Mouse (Mus musculus) mouse embryonic stem cell (cell line): Measurements from ENCODE around the gene Pde7b.

ENCODE experiments used
- in situ Hi-C, 2 experiments: fragments of 300-500 bp; cut with MboI; formaldehyde crosslinking; loops; 1 replicate in 1 of 2; 3 replicates in 1 of 2; pipeline ENCODE4 v1.14.3; 2019 to 2020; ENCODE audit warnings: low sequenced_read_pairs in 2 of 2, low pct_unique_long_range_greater_than_20kb in 1 of 2, mixed read lengths in 1 of 2; ENCODE audit not compliant: unreplicated experiment in 1 of 2

Gene Pde7b

GRCm38 (mm10) chr10:20485816-20486215, 239.1 kb downstream of the Pde7b start:
- in situ Hi-C loops, result no loop called here

- in situ Hi-C loops, result no loop called here
Measured at GRCm38 (mm10) chr10:20479481-20479880, 245.4 kb downstream of the Pde7b start.

- in situ Hi-C loops, result no loop called here
Measured at GRCm38 (mm10) chr10:20478456-20478855, 246.4 kb downstream of the Pde7b start.

- in situ Hi-C loops, result no loop called here
Measured at GRCm38 (mm10) chr10:20474831-20475230, 250.0 kb downstream of the Pde7b start.

- in situ Hi-C loops, result no loop called here
Measured at GRCm38 (mm10) chr10:20474036-20474435, 250.8 kb downstream of the Pde7b start.

GRCm38 (mm10) chr10:20473505-20473904, 251.4 kb downstream of the Pde7b start:
- in situ Hi-C loops, result no loop called here

GRCm38 (mm10) chr10:20472007-20472406, 252.9 kb downstream of the Pde7b start:
- in situ Hi-C loops, result no loop called here

GRCm38 (mm10) chr10:20464631-20465030, 260.2 kb downstream of the Pde7b start:
- in situ Hi-C loops, result no loop called here

- in situ Hi-C loops, result no loop called here
Measured at GRCm38 (mm10) chr10:20463941-20464340, 260.9 kb downstream of the Pde7b start.

- in situ Hi-C loops, result no loop called here
Measured at GRCm38 (mm10) chr10:20462596-20462995, 262.3 kb downstream of the Pde7b start.

GRCm38 (mm10) chr10:20459657-20460350, 265.1 kb downstream of the Pde7b start:
- in situ Hi-C loops, result no loop called here

GRCm38 (mm10) chr10:20459160-20459559, 265.7 kb downstream of the Pde7b start:
- in situ Hi-C loops, result no loop called here

- in situ Hi-C loops, result no loop called here
Measured at GRCm38 (mm10) chr10:20454387-20455065, 270.4 kb downstream of the Pde7b start.

GRCm38 (mm10) chr10:20437428-20437827, 287.4 kb downstream of the Pde7b start:
- in situ Hi-C loops, result no loop called here

- in situ Hi-C loops, result no loop called here
Measured at GRCm38 (mm10) chr10:20437021-20437420, 287.9 kb downstream of the Pde7b start.

GRCm38 (mm10) chr10:20435913-20436312, 289.0 kb downstream of the Pde7b start:
- in situ Hi-C loops, result no loop called here

GRCm38 (mm10) chr10:20431336-20431735, 293.5 kb downstream of the Pde7b start:
- in situ Hi-C loops, result no loop called here

- in situ Hi-C loops, result no loop called here
Measured at GRCm38 (mm10) chr10:20421299-20421883, 303.5 kb downstream of the Pde7b start.

- in situ Hi-C loops, result no loop called here
Measured at GRCm38 (mm10) chr10:20420296-20420695, 304.6 kb downstream of the Pde7b start.

- in situ Hi-C loops, result no loop called here
Measured at GRCm38 (mm10) chr10:20418856-20419219, 306.0 kb downstream of the Pde7b start.
